Mouse (Mus musculus) intestine, embryonic 16.5 days (tissue): Measurements from ENCODE around the gene Spocd1. TPM values are rescaled to one million over a fixed set of nuclear protein-coding genes. Genes with fewer than 3 reads are reported as not detected.

ENCODE experiments used
- ATAC-seq: fragments of 200-750 bp; cut with Nextera tagmentation; 2 replicates; pipeline ENCODE4 v1.8.0; 2017; ENCODE audit warnings: moderate TSS enrichment, moderate library complexity
- H3K27ac ChIP-seq: fragments of 300-500 bp; sonication (generic); 2 replicates; pipeline ENCODE4 v1.5.1; 2014; ENCODE audit warnings: mild to moderate bottlenecking, low read length
- H3K27me3 ChIP-seq: fragments of 300-500 bp; sonication (generic); replicated peaks from 2 replicates; pipeline ENCODE4 v1.6.1; 2014; ENCODE audit warnings: low read length, control low read depth, mixed read lengths; ENCODE audit not compliant: control insufficient read depth, insufficient read depth
- H3K36me3 ChIP-seq: fragments of 300-500 bp; sonication (generic); 2 replicates; pipeline ENCODE4 v1.6.1; 2014; ENCODE audit warnings: low read length, control low read depth; ENCODE audit not compliant: control insufficient read depth, insufficient read depth
- H3K4me1 ChIP-seq: fragments of 300-500 bp; sonication (generic); 2 replicates; pipeline ENCODE4 v1.6.1; 2014; ENCODE audit warnings: low read length, control low read depth, mixed read lengths; ENCODE audit not compliant: control insufficient read depth, insufficient read depth
- H3K4me2 ChIP-seq: fragments of 300-500 bp; sonication (generic); 2 replicates; pipeline ENCODE4 v1.6.1; 2014; ENCODE audit warnings: low read depth, low read length, control low read depth
- H3K4me3 ChIP-seq: fragments of 300-500 bp; sonication (generic); 2 replicates; pipeline ENCODE4 v1.5.1; 2014; ENCODE audit warnings: mild to moderate bottlenecking, low read length
- H3K9ac ChIP-seq: fragments of 300-500 bp; sonication (generic); 2 replicates; pipeline ENCODE4 v1.6.1; 2014; ENCODE audit warnings: low read depth, low read length
- H3K9me3 ChIP-seq: fragments of 300-500 bp; sonication (generic); 2 replicates; pipeline ENCODE4 v1.6.1; 2016; ENCODE audit warnings: low read length, control low read depth; ENCODE audit not compliant: control insufficient read depth
- WGBS: fragments of 180-500 bp; shearing (Covaris S2); extraction: QIAGEN DNeasy Blood & Tissue Kit; methylation state at CpG from one replicate; pipeline ENCODE4 v1.1.7; 2014; 5-methylcytosine and 5-hydroxymethylcytosine counted together
- polyA plus RNA-seq: library from polyadenylated mRNA; unstranded; fragments of >200 nt; fragmentation: Nextera tagmentation; extraction: Ambion mirVana; gene quantifications from 2 replicates; pipeline ENCODE4 v1.2.1, GENCODE M21; 2015

Gene Spocd1
- polyA plus RNA-seq, 1 experiment from 2014 or later, result not detected

GRCm38 (mm10) chr4:129926544-129926943 is 2.5 kb upstream of the Spocd1 start:
- WGBS, result 30% methylated on average over 8 of the region's 8 CpGs
- no peaks in the 10 kb centered on the region for H3K4me1 ChIP-seq
- ATAC-seq, result peak; percentile 75
- no peak overlapping the region; the same call in 1 of the 2 replicates for H3K4me2 ChIP-seq
- 0 out of 2 replicates have a peak overlapping the region, but pooled peaks have one; percentile 0 for H3K9ac ChIP-seq
- H3K27me3 ChIP-seq, result no peaks in the 10 kb centered on the region
- no peak overlapping the region for H3K27ac ChIP-seq
- H3K4me3 ChIP-seq, result no peak overlapping the region
- H3K9me3 ChIP-seq, result no peaks in the 10 kb centered on the region
- no peaks in the 10 kb centered on the region for H3K36me3 ChIP-seq

GRCm38 (mm10) chr4:129927091-129927490 is 2.0 kb upstream of the Spocd1 start:
- Histone ChIP-seq H3K9ac (no peak overlapping the region), H3K9me3 (no peaks in the 10 kb centered on the region), H3K4me2 (no peak overlapping the region), H3K4me3 (no peak overlapping the region), H3K27ac (no peak overlapping the region), H3K27me3 (no peaks in the 10 kb centered on the region), H3K4me1 (no peaks in the 10 kb centered on the region), H3K36me3 (no peaks in the 10 kb centered on the region)
- no peak for ATAC-seq
- 73% methylated on average over 3 of the region's 3 CpGs for WGBS

DNA sequence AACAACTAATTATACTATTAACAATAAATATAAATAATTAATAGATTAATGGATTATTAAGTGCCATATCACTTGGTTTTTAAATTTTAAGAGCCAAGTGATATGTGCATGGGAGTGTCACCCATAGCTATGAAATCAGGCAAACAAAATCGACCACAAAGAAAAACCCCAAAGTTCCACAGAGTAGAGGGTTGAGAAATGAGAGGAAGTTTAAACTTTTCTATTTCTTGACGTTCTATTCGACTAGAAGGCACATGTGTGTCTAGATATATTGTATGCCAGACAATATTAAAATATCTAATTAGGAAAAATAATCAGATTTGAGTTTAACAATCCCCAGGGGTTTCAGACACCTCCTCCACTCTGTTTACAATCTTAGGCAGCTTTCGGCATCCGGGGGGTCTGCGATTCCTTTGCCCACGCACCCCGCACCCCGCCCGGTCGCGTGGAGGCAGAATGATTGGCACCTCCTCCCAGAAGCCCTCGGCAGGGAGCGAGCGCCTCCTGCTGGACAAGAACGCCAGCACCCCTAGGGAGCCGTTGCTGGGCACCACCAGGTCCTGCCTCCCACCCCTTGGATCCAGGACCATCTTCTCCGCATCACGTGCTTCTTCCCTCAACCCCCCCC is 811 bp upstream of the Spocd1 start:
- no peaks in the 10 kb centered on the region for H3K36me3 ChIP-seq
- no peak overlapping the region for H3K27ac ChIP-seq
- no peaks in the 10 kb centered on the region for H3K4me1 ChIP-seq
- H3K4me2 ChIP-seq, result peak overlapping the region; percentile 48
- WGBS, result 5% methylated on average over 19 of the region's 19 CpGs
- H3K4me3 ChIP-seq, result peak overlapping the region; percentile 22; the same call in 1 of the 2 replicates
- no peaks in the 10 kb centered on the region for H3K27me3 ChIP-seq
- peak; percentile 69 for ATAC-seq
- H3K9me3 ChIP-seq, result no peaks in the 10 kb centered on the region
- 0 out of 2 replicates have a peak overlapping the region, but pooled peaks have one; percentile 27 for H3K9ac ChIP-seq

DNA sequence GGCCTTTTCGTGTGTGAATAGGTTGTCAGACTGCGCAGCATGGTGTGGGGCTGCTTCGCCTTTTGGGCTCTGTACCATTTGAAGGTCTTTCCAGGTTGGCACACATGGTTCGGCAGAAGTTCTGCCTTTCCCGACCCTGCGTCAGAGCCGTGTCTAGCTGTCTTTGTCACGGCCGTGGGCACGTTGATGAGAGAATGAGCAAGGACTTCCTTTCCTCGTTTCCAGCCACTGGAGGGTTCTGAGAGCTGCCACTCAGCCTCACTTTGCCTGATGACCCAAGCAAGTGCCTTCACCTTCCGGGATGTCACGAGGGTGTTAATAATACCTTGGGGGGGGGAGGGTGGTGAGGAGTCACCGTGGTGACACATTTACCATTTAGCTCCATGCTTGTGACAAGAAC is 4.6 kb downstream of the Spocd1 start:
- Histone ChIP-seq H3K27ac (no peak overlapping the region), H3K27me3 (no peaks in the 10 kb centered on the region), H3K9me3 (no peaks in the 10 kb centered on the region), H3K9ac (no peak overlapping the region), H3K36me3 (no peaks in the 10 kb centered on the region), H3K4me3 (no peak overlapping the region), H3K4me1 (no peaks in the 10 kb centered on the region), H3K4me2 (no peak overlapping the region)
- no peak for ATAC-seq
- WGBS, result 70% methylated on average over 14 of the region's 14 CpGs

DNA sequence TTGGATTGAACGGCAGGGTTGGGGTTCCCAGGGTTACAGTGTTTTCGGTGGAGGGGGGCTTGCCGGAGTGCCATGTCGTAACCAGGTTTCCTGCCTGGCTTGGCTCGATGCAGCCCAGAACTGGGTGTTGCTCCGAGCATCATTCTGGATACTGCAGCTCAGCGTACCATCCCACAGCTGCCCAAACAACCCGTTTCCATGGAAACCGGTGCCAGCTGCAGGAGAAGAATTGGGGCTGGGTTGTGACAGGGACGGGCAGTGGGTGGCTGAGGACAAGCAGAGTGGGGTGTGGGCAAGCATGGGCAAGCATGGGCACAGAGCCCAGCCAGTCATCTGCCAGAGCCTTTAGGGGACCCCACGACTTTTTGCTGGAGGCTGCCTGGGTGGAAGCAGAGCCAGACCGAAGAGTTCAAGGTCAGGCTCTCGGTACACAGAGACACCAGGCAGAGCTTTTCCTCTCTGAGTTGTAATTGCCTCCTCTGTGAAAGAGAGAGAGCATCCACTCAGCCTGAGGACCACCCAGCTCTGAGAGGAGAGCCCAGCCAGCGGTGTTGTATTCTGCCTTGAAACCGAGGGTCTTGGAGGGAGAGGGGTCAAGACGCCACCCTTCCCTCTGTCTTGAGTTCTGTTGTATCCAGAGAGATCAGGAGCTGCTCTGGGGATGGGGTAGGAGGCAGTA is 5.3 kb downstream of the Spocd1 start:
- Histone ChIP-seq H3K36me3 (no peaks in the 10 kb centered on the region), H3K27me3 (no peaks in the 10 kb centered on the region), H3K9ac (no peak overlapping the region), H3K4me3 (no peak overlapping the region), H3K4me2 (no peak overlapping the region), H3K9me3 (no peaks in the 10 kb centered on the region), H3K4me1 (no peaks in the 10 kb centered on the region), H3K27ac (no peak overlapping the region)
- WGBS, result 56% methylated on average over 16 of the region's 16 CpGs
- ATAC-seq, result no peak

DNA sequence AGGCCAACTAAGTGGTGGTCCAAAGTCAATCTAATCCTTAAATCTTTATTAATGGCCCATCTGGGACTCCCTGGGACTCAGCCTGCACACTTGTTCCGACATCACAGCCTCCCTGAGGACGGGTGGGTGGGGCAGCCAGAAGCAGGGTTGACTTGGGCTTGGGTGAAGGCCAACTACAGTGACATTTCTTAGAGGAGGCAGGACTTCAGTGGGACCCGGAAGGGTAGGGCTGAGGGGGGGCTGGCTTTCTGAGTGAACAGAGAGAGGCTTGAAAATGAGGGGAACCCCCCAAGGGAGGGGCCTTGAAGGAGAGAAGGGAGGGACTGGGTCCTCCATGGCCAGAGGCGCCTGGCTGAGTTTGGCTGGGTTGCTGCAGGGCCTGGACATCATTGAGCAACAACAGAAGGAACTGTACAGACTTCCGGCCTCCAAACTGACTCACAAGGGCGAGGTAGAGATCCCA is 22.3 kb downstream of the Spocd1 start:
- Histone ChIP-seq H3K27me3 (no peaks in the 10 kb centered on the region), H3K4me2 (no peak overlapping the region), H3K36me3 (no peaks in the 10 kb centered on the region), H3K4me3 (no peak overlapping the region), H3K9ac (no peak overlapping the region), H3K4me1 (no peaks in the 10 kb centered on the region), H3K9me3 (no peaks in the 10 kb centered on the region), H3K27ac (no peak overlapping the region)
- ATAC-seq, result no peak
- 68% methylated on average over 6 of the region's 6 CpGs for WGBS

GRCm38 (mm10) chr4:129952241-129952810 is 23.3 kb downstream of the Spocd1 start:
- WGBS, result 57% methylated on average over 5 of the region's 5 CpGs
- H3K27ac ChIP-seq, result no peak overlapping the region

DNA sequence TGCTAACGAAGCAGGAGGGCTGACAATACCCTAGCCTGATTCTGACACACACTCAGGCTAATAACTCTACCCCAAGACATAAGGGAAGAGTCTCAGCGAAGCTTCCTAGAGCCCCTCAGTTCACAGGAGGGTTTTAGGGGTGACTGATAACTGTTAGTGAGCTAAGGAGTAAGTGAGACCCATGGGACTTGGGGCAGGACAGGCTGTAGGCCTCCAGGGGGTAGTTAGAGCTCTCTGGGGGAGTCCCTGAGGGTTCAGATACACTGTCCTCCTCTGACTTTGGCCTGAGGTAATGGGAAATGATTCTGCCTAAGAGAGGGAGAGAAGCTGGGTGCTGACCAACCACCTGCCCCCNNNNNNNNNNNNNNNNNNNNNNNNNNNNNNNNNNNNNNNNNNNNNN is 25.5 kb downstream of the Spocd1 start:
- Histone ChIP-seq H3K4me2 (no peak overlapping the region), H3K9ac (no peak overlapping the region), H3K9me3 (no peaks in the 10 kb centered on the region), H3K27ac (no peak overlapping the region), H3K27me3 (no peaks in the 10 kb centered on the region), H3K4me3 (no peak overlapping the region), H3K36me3 (no peaks in the 10 kb centered on the region), H3K4me1 (no peaks in the 10 kb centered on the region; the same call in 1 of the 2 replicates)
- ATAC-seq, result no peak
- WGBS, result 57% methylated on average over 2 of the region's 2 CpGs

More at GRCm38 (mm10) chr4:129952241-129952810, 23.3 kb downstream of the Spocd1 start:
- no peak overlapping the region for H3K4me3 ChIP-seq
- H3K9ac ChIP-seq, result no peak overlapping the region
- H3K27me3 ChIP-seq, result no peaks in the 10 kb centered on the region
- no peak overlapping the region for H3K4me2 ChIP-seq
- H3K36me3 ChIP-seq, result no peaks in the 10 kb centered on the region
- no peaks in the 10 kb centered on the region for H3K4me1 ChIP-seq
- H3K9me3 ChIP-seq, result no peaks in the 10 kb centered on the region
- no peak for ATAC-seq

GRCm38 (mm10) chr4:129960180-129960944 is 31.3 kb downstream of the Spocd1 start:
- ATAC-seq, result peak; percentile 75
- WGBS, result 1% methylated on average over 37 of the region's 37 CpGs
- Histone ChIP-seq H3K4me1 (peaks cover 10% of the 10 kb centered on the region), H3K27ac (no peak overlapping the region), H3K27me3 (0 out of 2 replicates have a peak, but pooled peaks cover 7% of the 10 kb centered on the region), H3K9ac (peak overlapping the region; percentile 62), H3K4me2 (peak overlapping the region; percentile 93), H3K36me3 (no peaks in the 10 kb centered on the region), H3K4me3 (peak overlapping the region; percentile 52), H3K9me3 (no peaks in the 10 kb centered on the region)
